Mouse (Mus musculus) forebrain, embryonic 16.5 days (tissue): ENCODE data around the gene Fkbpl. TPM values are rescaled to one million over a fixed set of nuclear protein-coding genes. Genes with fewer than 3 reads are reported as not detected.

Source experiments
- ATAC-seq: fragments of 200-750 bp; cut with Nextera tagmentation; 2 replicates; pipeline ENCODE4 v1.8.0; 2017; ENCODE audit warnings: mild to moderate bottlenecking, moderate library complexity
- H3K27ac ChIP-seq: fragments of 300-500 bp; sonication (generic); 2 replicates; pipeline ENCODE4 v1.5.1; 2014; ENCODE audit warnings: low read length, control low read depth
- H3K27me3 ChIP-seq: fragments of 300-500 bp; sonication (generic); replicated peaks from 2 replicates; pipeline ENCODE4 v1.6.1; 2014; ENCODE audit warnings: low read length; ENCODE audit not compliant: control insufficient read depth, insufficient read depth
- H3K36me3 ChIP-seq: fragments of 300-500 bp; sonication (generic); 2 replicates; pipeline ENCODE4 v1.6.1; 2014; ENCODE audit not compliant: control insufficient read depth, insufficient read depth
- H3K4me1 ChIP-seq: fragments of 300-500 bp; sonication (generic); replicated peaks from 2 replicates; pipeline ENCODE4 v1.6.1; 2014; ENCODE audit warnings: low read length; ENCODE audit not compliant: control insufficient read depth, insufficient read depth
- H3K4me2 ChIP-seq: fragments of 300-500 bp; sonication (generic); 2 replicates; pipeline ENCODE4 v1.6.1; 2014; ENCODE audit warnings: mild to moderate bottlenecking, low read length, control low read depth
- H3K4me3 ChIP-seq: fragments of 300-500 bp; sonication (generic); replicated peaks from 2 replicates; pipeline ENCODE4 v1.5.1; 2014; ENCODE audit warnings: mild to moderate bottlenecking, low read length, control low read depth
- H3K9ac ChIP-seq: fragments of 300-500 bp; sonication (generic); replicated peaks from 2 replicates; pipeline ENCODE4 v1.6.1; 2014; ENCODE audit warnings: low read depth, low read length, control low read depth
- H3K9me3 ChIP-seq: fragments of 300-500 bp; sonication (generic); 2 replicates; pipeline ENCODE4 v1.6.1; 2016; ENCODE audit warnings: low read length; ENCODE audit not compliant: control insufficient read depth
- whole genome bisulfite sequencing: fragments of 180-500 bp; shearing (Covaris S2); extraction: QIAGEN DNeasy Blood & Tissue Kit; methylation state at CpG from one replicate; pipeline ENCODE4 v1.1.7; 2014; 5-methylcytosine and 5-hydroxymethylcytosine counted together
- polyA plus RNA-seq: library from polyadenylated mRNA; unstranded; fragments of >200 nt; fragmentation: Nextera tagmentation; extraction: Ambion mirVana; gene quantifications from 2 replicates; pipeline ENCODE4 v1.2.1, GENCODE M21; 2015

Gene Fkbpl
- polyA plus RNA-seq: 14.6 and 16.7 TPM in 2 replicates

DNA sequence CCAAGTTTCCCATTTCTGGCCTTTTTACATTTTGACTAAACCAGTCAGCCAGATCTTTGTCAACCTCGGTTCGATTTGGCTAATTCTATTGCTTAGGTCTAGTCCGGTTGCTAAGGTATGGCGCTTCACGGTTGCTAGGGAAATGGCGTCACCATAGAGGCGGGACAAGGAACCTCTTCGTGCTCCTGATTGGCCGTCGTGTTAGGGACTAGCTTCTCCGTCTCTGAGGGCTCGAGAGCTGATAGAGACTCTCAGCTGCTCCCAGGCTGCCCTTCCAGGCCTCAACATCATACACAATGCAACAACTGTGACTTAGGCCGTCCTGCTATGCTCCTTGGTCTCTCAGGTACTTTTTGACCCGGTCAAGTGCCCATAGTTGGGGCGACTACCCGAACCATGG lies at the start of gene Fkbpl:
Fkbpl (plus strand) TSS at position 157 of the 400 bp plus-strand sequence.
- no peaks in the 10 kb centered on the region for H3K27me3 ChIP-seq
- peak; percentile 80 for ATAC-seq
- peak within 1 kb of the TSS; percentile 62 for H3K9ac ChIP-seq
- H3K4me2 ChIP-seq: peak within 1 kb of the TSS; percentile 67
- H3K27ac ChIP-seq: peak within 1 kb of the TSS; percentile 31; the same call in 1 of the 2 replicates
- no peaks in the 10 kb centered on the region for H3K36me3 ChIP-seq
- H3K9me3 ChIP-seq: no peaks in the 10 kb centered on the region
- H3K4me3 ChIP-seq: peak within 1 kb of the TSS; percentile 50
- under 1% methylated on average over 16 of the region's 16 CpGs for WGBS
- peaks cover 38% of the 10 kb centered on the region for H3K4me1 ChIP-seq

DNA sequence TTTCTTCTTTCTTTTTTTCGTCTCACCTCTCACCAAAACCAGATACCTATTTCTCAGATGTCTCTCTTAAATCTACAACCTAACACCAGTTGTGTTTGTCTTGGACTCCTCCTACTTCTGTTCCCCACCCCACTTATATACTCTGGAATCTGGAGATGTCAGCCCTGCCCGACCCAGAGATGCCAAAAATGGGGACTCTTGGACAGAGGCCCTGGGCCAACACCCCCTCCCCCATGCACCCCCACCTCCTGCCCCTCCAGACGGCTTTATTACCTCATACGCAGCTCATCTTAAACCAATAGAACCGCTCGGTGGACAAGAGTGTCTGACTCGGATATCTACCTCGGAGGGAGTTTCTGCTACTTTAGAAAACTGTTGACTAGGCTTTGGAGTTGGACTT lies 48.5 kb upstream of the Fkbpl start:
- no peak for ATAC-seq
- Histone ChIP-seq H3K36me3 (peaks cover 10% of the 10 kb centered on the region), H3K9me3 (no peaks in the 10 kb centered on the region), H3K4me3 (no peak overlapping the region), H3K9ac (no peak overlapping the region), H3K27me3 (no peaks in the 10 kb centered on the region), H3K27ac (no peak overlapping the region), H3K4me1 (peaks cover 30% of the 10 kb centered on the region), H3K4me2 (no peak overlapping the region)
- 76% methylated on average over 8 of the region's 8 CpGs for WGBS

DNA sequence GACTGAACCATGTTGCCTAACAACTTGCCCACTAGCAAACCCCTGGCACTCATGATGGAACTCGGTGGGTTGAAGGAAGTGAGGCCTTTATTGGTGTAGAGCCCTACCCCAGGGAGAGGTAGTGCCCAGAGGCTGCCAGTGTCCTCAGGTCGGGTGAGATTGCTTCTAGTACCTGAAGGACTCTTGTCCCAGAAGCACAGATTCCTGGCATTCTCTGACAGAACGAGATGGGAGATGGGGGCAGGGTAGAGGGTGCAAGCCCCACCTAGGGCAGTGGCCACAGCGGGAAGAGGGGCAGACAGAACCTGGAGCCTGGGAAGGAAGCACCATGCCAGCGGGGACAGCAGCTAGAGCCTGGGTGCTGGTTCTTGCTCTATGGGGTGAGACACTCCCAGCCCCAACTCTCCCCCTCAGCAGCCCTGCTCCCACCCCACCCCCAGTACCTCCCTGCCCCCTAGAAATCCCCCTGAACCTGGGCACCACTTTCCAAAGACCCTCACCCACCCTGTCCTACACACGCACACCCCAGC lies 46.9 kb upstream of the Fkbpl start, which contains the start of gene Ager:
Ager (plus strand) TSS at position 297 of the 530 bp plus-strand sequence.
- ATAC-seq: no peak

DNA sequence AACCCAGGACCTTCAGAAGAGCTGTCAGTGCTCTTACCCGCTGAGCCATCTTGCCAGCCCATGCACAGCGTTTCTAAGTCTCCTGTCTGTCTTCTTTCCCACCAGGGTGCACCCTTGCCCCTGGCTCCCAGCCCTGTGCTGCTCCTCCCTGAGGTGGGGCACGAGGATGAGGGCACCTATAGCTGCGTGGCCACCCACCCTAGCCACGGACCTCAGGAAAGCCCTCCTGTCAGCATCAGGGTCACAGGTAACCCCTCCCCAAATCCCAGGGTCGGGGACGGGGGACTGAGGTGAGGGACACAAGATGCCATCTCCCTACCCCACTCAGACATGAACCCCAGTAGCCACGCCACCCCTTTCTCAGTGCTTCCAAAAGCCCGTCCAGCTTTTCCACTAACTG lies 44.7 kb upstream of the Fkbpl start:
- peaks cover 12% of the 10 kb centered on the region for H3K36me3 ChIP-seq
- ATAC-seq: no peak
- H3K4me3 ChIP-seq: no peak overlapping the region
- no peaks in the 10 kb centered on the region for H3K27me3 ChIP-seq
- H3K9ac ChIP-seq: no peak overlapping the region
- H3K27ac ChIP-seq: no peak overlapping the region
- no peak overlapping the region for H3K4me2 ChIP-seq
- H3K9me3 ChIP-seq: no peaks in the 10 kb centered on the region
- WGBS: 75% methylated on average over 9 of the region's 9 CpGs
- peaks cover 16% of the 10 kb centered on the region for H3K4me1 ChIP-seq

More for the DNA sequence above, 46.9 kb upstream of the Fkbpl start, which contains the start of gene Ager:
- H3K4me1 ChIP-seq: peaks cover 29% of the 10 kb centered on the region
- H3K9me3 ChIP-seq: no peaks in the 10 kb centered on the region
- H3K9ac ChIP-seq: no peak within 1 kb of the TSS
- H3K27me3 ChIP-seq: no peaks in the 10 kb centered on the region
- peaks cover 12% of the 10 kb centered on the region for H3K36me3 ChIP-seq
- H3K4me3 ChIP-seq: no peak within 1 kb of the TSS
- WGBS: 21% methylated on average over 5 of the region's 6 CpGs
- H3K27ac ChIP-seq: no peak within 1 kb of the TSS
- no peak within 1 kb of the TSS for H3K4me2 ChIP-seq

DNA sequence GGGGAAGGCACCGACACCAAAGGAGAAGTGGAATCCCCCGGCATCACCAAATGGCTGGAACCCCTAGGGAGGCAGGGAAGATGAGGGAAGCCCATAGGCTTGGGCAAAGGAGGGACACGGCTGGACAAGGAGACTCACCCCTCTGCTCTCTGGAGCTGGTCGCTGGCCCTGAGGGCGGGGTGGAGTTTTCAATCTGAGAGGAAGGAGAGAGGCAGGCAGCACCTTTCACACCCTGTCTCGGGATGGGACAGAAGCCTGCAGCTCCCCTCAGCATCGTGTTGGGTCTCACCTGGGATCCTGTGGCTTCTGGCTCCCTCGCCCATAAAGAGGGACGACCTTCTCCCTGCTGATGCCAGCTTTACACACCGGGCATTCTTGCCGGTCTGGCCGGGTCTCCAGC lies 42.8 kb upstream of the Fkbpl start:
- WGBS: 90% methylated on average over 12 of the region's 12 CpGs
- no peak overlapping the region for H3K4me2 ChIP-seq
- peaks cover 24% of the 10 kb centered on the region for H3K4me1 ChIP-seq
- H3K36me3 ChIP-seq: peaks cover 8% of the 10 kb centered on the region
- no peaks in the 10 kb centered on the region for H3K9me3 ChIP-seq
- H3K27ac ChIP-seq: no peak overlapping the region
- no peak overlapping the region for H3K4me3 ChIP-seq
- no peaks in the 10 kb centered on the region for H3K27me3 ChIP-seq
- H3K9ac ChIP-seq: no peak overlapping the region
- no peak for ATAC-seq

DNA sequence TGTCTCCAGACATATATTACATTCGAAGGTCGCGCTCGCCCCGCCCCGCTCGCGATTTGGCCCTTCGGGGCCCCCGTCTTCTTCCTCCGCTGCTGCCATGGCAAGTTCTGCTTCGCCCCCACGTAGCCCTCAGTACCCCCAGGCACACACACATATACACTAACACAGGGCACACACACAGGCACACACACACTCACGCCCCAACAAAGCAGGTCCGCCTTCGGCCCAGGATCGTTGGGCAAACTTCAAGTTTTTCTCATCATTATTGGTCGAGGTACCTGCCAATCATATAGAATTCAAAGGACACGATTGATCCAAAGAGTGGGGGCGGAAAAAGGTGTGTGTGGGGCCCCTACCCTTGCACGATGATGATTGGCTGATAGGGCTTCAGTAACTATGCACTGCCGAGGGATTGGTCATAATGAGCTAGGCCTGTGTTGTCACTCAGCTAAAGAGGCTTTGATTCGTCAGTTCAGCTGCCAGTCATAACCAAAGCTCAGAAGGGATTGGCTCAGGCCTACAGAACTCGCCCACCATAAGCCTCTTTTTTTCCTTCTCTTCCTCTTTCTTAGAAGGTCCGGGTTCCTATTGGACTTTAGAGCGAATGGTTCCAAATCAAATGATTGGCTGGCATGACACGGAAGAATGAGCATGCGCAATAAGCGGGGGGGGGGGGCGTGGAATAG lies 41.0 kb upstream of the Fkbpl start, which contains the start of gene Rnf5:
Rnf5 (minus strand) TSS at position 316 of the 686 bp plus-strand sequence.
- Histone ChIP-seq H3K4me3 (peak within 1 kb of the TSS; percentile 94), H3K36me3 (peaks cover 8% of the 10 kb centered on the region), H3K4me1 (peaks cover 38% of the 10 kb centered on the region), H3K27me3 (no peaks in the 10 kb centered on the region), H3K4me2 (peak within 1 kb of the TSS; percentile 93), H3K9ac (peak within 1 kb of the TSS; percentile 77), H3K9me3 (no peaks in the 10 kb centered on the region), H3K27ac (peak within 1 kb of the TSS; percentile 75)
- WGBS: 0% methylated on average over 30 of the region's 30 CpGs
- peak; percentile 95 for ATAC-seq

DNA sequence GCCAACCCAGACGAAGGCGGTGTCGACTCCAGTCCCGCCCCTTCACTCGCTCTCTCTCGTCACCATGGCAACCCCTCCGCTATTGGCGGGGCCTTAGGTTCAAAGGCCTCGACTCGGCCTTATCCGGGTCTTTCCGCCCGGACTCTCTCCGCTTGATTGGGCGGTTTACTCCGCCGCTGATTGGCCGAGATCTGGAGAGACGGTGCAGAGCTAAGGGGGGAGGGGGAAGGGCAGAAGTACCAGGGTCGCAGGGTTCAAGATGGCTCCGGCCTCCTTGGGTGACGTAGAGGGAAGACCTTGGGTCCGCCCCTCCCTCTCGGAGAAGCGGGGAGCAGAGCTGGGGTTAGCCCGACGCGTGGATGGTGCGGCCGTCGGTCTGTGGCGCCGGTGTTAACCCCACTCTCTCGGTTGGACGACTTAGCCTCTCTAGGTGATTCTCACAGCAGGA lies 40.5 kb upstream of the Fkbpl start, which contains the start of gene Agpat1:
Agpat1 (plus strand) TSS at position 202 of the 448 bp plus-strand sequence.
- H3K4me2 ChIP-seq: peak within 1 kb of the TSS; percentile 93
- peaks cover 43% of the 10 kb centered on the region for H3K4me1 ChIP-seq
- peak within 1 kb of the TSS; percentile 96 for H3K9ac ChIP-seq
- H3K27me3 ChIP-seq: no peaks in the 10 kb centered on the region
- peak; percentile 82 for ATAC-seq
- WGBS: under 1% methylated on average over 33 of the region's 35 CpGs
- peaks cover 8% of the 10 kb centered on the region for H3K36me3 ChIP-seq
- H3K27ac ChIP-seq: peak within 1 kb of the TSS; percentile 75
- H3K4me3 ChIP-seq: peak within 1 kb of the TSS; percentile 94
- no peaks in the 10 kb centered on the region for H3K9me3 ChIP-seq

DNA sequence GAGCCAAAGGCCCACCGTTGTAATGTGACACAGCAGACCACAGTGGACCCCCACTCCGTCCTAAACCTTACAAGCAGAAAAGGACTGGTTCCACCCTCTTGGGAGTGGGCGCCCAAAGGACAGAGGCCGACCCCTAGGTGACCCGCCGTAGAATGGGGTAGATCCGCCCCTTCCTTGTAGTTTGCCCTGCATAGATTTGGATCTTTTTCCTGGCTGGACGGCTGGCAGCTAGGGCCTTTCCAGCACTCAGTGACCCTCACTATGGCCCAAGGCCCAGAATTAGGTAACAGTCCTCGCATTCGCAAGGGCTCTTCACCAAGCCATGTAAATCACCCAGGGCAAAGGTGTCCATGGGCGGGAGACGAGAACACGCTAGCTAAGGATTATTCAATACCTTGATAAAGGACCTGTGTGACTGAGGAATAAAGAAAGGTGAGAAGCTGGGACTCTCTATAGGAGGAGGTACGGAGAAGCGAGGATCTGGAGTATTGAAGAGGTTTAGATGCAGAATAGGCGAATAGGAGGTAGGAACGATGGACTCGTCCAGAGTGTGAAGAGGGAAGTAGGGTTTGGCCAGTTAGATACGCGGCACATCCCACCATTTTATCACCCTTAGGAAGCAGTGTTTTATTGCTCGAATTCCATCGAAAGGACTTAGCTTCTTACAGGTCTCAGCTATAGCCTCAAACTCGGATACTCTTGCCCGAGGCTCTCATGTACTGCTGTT lies 39.9 kb upstream of the Fkbpl start:
- 16% methylated on average over 24 of the region's 24 CpGs for WGBS
- H3K4me3 ChIP-seq: peak overlapping the region; percentile 94
- H3K9ac ChIP-seq: peak overlapping the region; percentile 62
- no peaks in the 10 kb centered on the region for H3K9me3 ChIP-seq
- H3K4me1 ChIP-seq: peaks cover 43% of the 10 kb centered on the region
- no peaks in the 10 kb centered on the region for H3K27me3 ChIP-seq
- H3K36me3 ChIP-seq: peaks cover 8% of the 10 kb centered on the region
- H3K27ac ChIP-seq: peak overlapping the region; percentile 68
- ATAC-seq: no peak
- H3K4me2 ChIP-seq: peak overlapping the region; percentile 71

DNA sequence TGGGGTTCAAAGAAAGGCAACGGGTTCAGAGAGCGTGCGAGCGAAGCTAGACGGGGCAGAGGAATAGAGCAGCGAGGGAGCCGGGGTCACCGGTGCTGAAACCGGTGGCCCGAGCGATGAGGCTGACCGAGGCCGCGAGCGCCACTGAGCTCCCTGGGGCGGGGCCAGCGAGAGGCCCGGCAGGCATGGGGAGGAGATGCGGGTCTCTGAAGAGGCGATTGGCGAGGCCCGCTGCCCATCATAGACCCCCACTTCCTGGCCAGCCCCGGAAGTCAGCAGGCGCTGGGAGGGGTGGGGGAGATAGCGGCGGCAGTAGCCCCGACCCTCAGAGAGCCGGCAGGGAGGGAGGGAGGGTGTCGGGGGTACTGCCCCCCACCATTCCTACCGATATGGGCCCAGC lies 39.0 kb upstream of the Fkbpl start:
- H3K27me3 ChIP-seq: no peaks in the 10 kb centered on the region
- H3K4me1 ChIP-seq: peaks cover 43% of the 10 kb centered on the region
- peak; percentile 49 for ATAC-seq
- H3K9me3 ChIP-seq: no peaks in the 10 kb centered on the region
- H3K27ac ChIP-seq: peak overlapping the region; percentile 76
- peak overlapping the region; percentile 94 for H3K4me3 ChIP-seq
- H3K36me3 ChIP-seq: peaks cover 6% of the 10 kb centered on the region
- H3K4me2 ChIP-seq: peak overlapping the region; percentile 98
- H3K9ac ChIP-seq: peak overlapping the region; percentile 96
- under 1% methylated on average over 25 of the region's 30 CpGs for WGBS
